Mouse (Mus musculus): ENCODE data around the gene Cd7. TPM values are rescaled to one million over a fixed set of nuclear protein-coding genes. Genes with fewer than 3 reads are reported as not detected.
"Not testable (repeated sequence)": the region's sequence is repeated elsewhere in the genome, so short reads cannot be mapped to it uniquely, and the experiment has no call there.

Cd7 gene
- 0.08 TPM in 1 of 2 replicates, not detected in the other for polyA plus RNA-seq (2012; rRNA removed)

DNA sequence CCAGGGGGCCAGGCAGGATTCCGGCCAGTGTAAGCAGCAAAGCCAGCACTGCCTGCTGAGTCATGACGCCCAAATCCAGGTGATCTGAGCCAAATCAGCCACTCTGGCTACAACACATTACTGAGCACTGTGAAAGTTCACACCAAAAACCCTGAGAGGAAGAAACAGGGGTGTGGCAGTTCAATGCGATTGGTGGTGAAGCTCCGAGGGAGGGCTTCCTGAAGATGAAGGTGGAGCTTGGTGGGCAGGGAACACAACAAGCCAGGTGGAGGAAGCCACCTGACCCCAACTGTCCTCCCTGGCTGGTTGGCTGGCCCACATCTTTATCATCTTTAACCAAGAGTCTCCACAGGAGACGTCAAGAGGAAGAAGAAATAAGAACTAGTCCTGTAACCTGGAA lies at the start of gene Cd7:
Gene Cd7 (minus strand): TSS at position 117 of the 400 bp plus-strand sequence.
- TF ChIP-seq CTCF (IDR thresholded peaks at IDR 0.05; ENCODE audit: borderline replicate concordance, extremely low read depth, insufficient read depth, insufficient read length) = no peak
- TF ChIP-seq POLR2A (IDR thresholded peaks at IDR 0.05; ENCODE audit: borderline replicate concordance, extremely low read depth, insufficient read depth, insufficient read length, poor library complexity, severe bottlenecking) = no peak
- no peak for DNase-seq (ENCODE audit: low read depth)

DNA sequence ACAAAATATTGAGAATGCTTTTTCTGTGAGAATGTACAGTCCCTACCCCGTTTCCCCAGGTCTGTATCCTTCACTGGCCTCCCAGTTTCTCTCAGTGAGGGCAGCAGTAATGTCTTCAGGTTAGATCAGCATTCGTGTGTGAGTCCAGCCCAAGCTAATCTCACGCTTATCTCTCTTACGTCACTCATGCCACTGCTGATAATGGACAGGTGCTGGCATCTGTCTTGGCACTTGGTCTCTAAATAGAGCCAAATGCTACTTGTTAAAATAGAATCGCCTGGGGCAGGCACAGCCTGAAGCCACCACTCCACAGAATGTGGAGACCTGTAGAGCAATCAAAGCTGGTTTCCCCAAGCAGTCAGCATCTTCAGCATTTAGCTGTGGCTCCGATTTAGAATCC lies 49.8 kb upstream of the Cd7 start:
- no peak for DNase-seq (ENCODE audit: low read depth)
- no peak for TF ChIP-seq POLR2A (IDR thresholded peaks at IDR 0.05; ENCODE audit: borderline replicate concordance, extremely low read depth, insufficient read depth, insufficient read length, poor library complexity, severe bottlenecking)

- DNase-seq (ENCODE audit: low read depth) = no peak
- TF ChIP-seq POLR2A (IDR thresholded peaks at IDR 0.05; ENCODE audit: borderline replicate concordance, extremely low read depth, insufficient read depth, insufficient read length, poor library complexity, severe bottlenecking) = no peak
- TF ChIP-seq CTCF (IDR thresholded peaks at IDR 0.05; ENCODE audit: borderline replicate concordance, extremely low read depth, insufficient read depth, insufficient read length) = no peak
Measured at GRCm38 (mm10) chr11:121086296-121086695, 47.1 kb upstream of the Cd7 start.

DNA sequence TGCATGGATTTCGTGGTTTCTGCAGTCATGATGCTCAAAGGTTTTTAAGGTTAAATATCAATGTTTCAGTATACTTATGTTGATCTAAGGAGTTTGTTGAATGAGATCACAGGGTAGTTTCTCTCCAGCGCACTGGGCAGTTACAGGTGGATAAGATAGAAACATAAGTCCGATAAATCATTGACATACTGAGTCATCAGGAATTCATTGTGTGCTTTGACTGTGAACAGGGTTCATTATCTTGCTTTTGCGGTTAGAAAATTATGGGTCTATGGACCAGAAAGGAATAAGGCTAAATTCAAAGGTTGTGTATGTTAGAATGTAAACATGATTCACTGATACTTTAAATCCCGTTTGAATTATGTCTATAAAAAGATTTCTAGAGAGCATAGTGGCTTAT lies 46.0 kb upstream of the Cd7 start:
- TF ChIP-seq POLR2A (IDR thresholded peaks at IDR 0.05; ENCODE audit: borderline replicate concordance, extremely low read depth, insufficient read depth, insufficient read length, poor library complexity, severe bottlenecking) = no peak
- TF ChIP-seq CTCF (IDR thresholded peaks at IDR 0.05; ENCODE audit: borderline replicate concordance, extremely low read depth, insufficient read depth, insufficient read length) = no peak
- no peak for DNase-seq (ENCODE audit: low read depth)

GRCm38 (mm10) chr11:121082857-121083500 lies 43.8 kb upstream of the Cd7 start:
- no peak for DNase-seq (ENCODE audit: low read depth)
- TF ChIP-seq POLR2A (IDR thresholded peaks at IDR 0.05; ENCODE audit: borderline replicate concordance, extremely low read depth, insufficient read depth, insufficient read length, poor library complexity, severe bottlenecking) (no peak), CTCF (IDR thresholded peaks at IDR 0.05; ENCODE audit: borderline replicate concordance, extremely low read depth, insufficient read depth, insufficient read length) (no peak)

GRCm38 (mm10) chr11:121082250-121082649 lies 43.0 kb upstream of the Cd7 start:
- TF ChIP-seq POLR2A (IDR thresholded peaks at IDR 0.05; ENCODE audit: borderline replicate concordance, extremely low read depth, insufficient read depth, insufficient read length, poor library complexity, severe bottlenecking) (no peak), CTCF (IDR thresholded peaks at IDR 0.05; ENCODE audit: borderline replicate concordance, extremely low read depth, insufficient read depth, insufficient read length) (no peak)
- DNase-seq (ENCODE audit: low read depth) = no peak

DNA sequence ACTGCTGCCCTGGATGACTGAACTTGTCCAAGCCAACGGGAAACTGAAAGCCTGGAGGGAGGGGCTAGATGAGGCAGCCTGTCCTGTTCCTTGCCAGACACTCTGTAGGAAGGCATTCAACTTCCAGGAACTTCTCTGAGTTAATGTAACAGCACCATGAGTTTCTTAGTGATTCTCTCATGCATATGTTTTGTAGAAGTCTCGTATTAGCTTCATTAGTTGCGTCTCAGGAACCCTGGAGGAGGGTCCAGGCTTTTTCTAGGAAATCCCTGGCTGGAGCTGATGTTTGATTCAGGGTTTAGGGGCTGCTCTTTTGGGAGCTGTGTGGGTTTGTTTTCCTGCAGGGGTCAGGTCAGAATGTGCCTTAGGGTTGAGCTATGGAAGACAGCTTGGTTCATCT lies 41.9 kb upstream of the Cd7 start, which contains the start of gene Sectm1a:
Gene Sectm1a (minus strand): TSS at position 101 of the 400 bp plus-strand sequence.
- TF ChIP-seq POLR2A (IDR thresholded peaks at IDR 0.05; ENCODE audit: borderline replicate concordance, extremely low read depth, insufficient read depth, insufficient read length, poor library complexity, severe bottlenecking) = no peak
- TF ChIP-seq CTCF (IDR thresholded peaks at IDR 0.05; ENCODE audit: borderline replicate concordance, extremely low read depth, insufficient read depth, insufficient read length) = no peak
- DNase-seq (ENCODE audit: low read depth) = no peak

DNA sequence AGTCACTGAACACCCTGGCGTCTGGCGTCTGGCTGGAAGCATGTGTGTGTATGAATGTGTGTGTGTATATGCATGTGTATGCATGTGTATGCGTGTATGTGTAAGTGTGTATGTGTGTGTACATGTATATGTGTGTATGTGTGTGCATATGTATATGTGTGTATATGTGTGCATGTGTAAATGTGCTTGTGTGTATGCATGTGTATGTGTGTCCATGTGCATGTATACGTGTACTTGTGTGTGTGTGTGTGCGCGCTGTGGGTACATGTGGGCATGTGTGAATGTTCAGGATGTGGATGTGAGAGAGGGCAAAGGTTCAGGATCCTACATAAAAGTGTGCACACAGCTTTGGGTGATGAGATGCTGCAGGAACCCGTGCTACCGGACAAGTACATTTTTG lies 41.1 kb upstream of the Cd7 start:
- DNase-seq (ENCODE audit: low read depth) = no peak
- TF ChIP-seq POLR2A (IDR thresholded peaks at IDR 0.05; ENCODE audit: borderline replicate concordance, extremely low read depth, insufficient read depth, insufficient read length, poor library complexity, severe bottlenecking) (no peak), CTCF (IDR thresholded peaks at IDR 0.05; ENCODE audit: borderline replicate concordance, extremely low read depth, insufficient read depth, insufficient read length) (no peak)

DNA sequence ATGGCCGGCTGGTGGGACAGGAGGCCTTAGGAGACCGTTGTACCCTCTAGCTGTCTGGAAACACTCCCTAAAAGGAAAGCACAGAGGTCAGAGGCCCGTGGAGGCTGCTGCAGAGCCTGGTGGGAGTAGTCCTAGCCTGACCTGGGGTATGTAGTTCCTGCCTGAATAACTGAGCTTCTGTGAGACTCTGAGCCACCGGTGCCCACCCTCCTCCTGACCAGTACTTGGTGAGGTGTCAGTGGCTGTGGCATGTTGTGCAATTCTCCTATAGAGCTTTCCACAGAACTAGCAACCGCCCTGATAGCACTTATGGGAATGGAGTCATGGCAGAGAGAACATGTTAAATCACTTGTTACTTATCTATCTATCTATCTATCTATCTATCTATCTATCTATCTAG lies 36.4 kb upstream of the Cd7 start:
- TF ChIP-seq CTCF (IDR thresholded peaks at IDR 0.05; ENCODE audit: borderline replicate concordance, extremely low read depth, insufficient read depth, insufficient read length) (no peak), POLR2A (IDR thresholded peaks at IDR 0.05; ENCODE audit: borderline replicate concordance, extremely low read depth, insufficient read depth, insufficient read length, poor library complexity, severe bottlenecking) (no peak)
- no peak for DNase-seq (ENCODE audit: low read depth)

DNA sequence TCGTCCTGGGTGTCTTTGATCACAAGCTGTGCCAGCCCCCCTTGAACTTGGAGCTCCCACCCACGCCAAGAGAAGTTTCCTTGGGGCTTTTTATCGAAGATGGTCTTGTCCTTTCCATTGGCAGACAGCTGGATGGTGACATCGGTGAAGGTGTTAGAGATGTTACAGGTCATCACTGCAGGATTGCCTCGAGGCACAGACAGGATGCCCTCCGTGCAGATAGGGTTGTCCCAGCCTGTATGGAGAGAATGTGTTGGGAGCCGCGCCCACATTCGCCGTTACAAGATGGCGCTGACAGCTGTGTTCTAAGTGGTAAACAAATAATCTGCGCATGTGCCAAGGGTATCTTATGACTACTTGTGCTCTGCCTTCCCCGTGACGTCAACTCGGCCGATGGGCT lies 30.4 kb upstream of the Cd7 start:
- DNase-seq (ENCODE audit: low read depth) = not testable (repeated sequence)

DNA sequence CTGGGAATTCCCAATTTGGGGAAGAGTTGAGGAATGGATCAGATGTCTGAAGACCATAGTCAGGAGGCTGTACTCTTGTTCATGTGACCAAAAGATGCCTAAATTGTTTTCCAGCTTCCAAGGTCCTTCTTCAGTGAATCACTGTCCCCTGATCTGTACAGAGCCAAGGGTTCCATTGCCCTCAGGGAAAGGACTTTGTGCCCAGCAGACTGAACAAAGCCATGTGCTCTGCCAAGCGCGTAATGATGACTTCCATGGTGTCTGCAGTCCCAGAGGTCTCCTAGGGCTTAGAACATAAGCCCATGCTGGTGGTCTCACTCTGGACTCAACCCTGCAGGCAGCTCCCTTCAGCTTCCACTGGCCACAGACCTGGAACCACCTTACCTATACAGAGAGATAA lies 28.7 kb upstream of the Cd7 start:
- no peak for DNase-seq (ENCODE audit: low read depth)
- TF ChIP-seq POLR2A (IDR thresholded peaks at IDR 0.05; ENCODE audit: borderline replicate concordance, extremely low read depth, insufficient read depth, insufficient read length, poor library complexity, severe bottlenecking) = no peak
- no peak for TF ChIP-seq CTCF (IDR thresholded peaks at IDR 0.05; ENCODE audit: borderline replicate concordance, extremely low read depth, insufficient read depth, insufficient read length)

- no peak for DNase-seq (ENCODE audit: low read depth)
- peak; percentile 2; the same call in 1 of the 2 replicates for TF ChIP-seq CTCF (IDR thresholded peaks at IDR 0.05; ENCODE audit: borderline replicate concordance, extremely low read depth, insufficient read depth, insufficient read length)
- TF ChIP-seq POLR2A (IDR thresholded peaks at IDR 0.05; ENCODE audit: borderline replicate concordance, extremely low read depth, insufficient read depth, insufficient read length, poor library complexity, severe bottlenecking) = no peak
Measured at GRCm38 (mm10) chr11:121064197-121064596, 25.0 kb upstream of the Cd7 start.
